Mouse (Mus musculus) CD4-positive, CD25-positive, alpha-beta regulatory T cell (primary cell): Measurements from ENCODE around the gene Ankrd39. TPM values are rescaled to one million over a fixed set of nuclear protein-coding genes. Genes with fewer than 3 reads are reported as not detected.

Source experiments
- polyA plus RNA-seq: library from polyadenylated mRNA; unstranded; fragments of 100-300 nt; shearing (Covaris generic); gene quantifications from one replicate; pipeline ENCODE4 v1.2.1, GENCODE M21; 2017

The Ankrd39 gene
- polyA plus RNA-seq: 40.6 TPM

GRCm38 (mm10) chr1:36546888-36547471 is at the start of gene Ankrd39:
Gene Ankrd39 (minus strand): TSS chr1:36547445.

GRCm38 (mm10) chr1:36558031-36558993 is 11.1 kb upstream of the Ankrd39 start, which contains the start of gene Sema4c:
Gene Sema4c (minus strand): TSS chr1:36558349.

GRCm38 (mm10) chr1:36539186-36539585 is 8.1 kb downstream of the Ankrd39 start, which contains the start of gene Gm42417:
Gene Gm42417 (minus strand): TSS chr1:36539429.

GRCm38 (mm10) chr1:36536783-36537182 is 10.5 kb downstream of the Ankrd39 start, which contains the start of gene Ankrd23:
Gene Ankrd23 (minus strand): TSS chr1:36536883.

DNA sequence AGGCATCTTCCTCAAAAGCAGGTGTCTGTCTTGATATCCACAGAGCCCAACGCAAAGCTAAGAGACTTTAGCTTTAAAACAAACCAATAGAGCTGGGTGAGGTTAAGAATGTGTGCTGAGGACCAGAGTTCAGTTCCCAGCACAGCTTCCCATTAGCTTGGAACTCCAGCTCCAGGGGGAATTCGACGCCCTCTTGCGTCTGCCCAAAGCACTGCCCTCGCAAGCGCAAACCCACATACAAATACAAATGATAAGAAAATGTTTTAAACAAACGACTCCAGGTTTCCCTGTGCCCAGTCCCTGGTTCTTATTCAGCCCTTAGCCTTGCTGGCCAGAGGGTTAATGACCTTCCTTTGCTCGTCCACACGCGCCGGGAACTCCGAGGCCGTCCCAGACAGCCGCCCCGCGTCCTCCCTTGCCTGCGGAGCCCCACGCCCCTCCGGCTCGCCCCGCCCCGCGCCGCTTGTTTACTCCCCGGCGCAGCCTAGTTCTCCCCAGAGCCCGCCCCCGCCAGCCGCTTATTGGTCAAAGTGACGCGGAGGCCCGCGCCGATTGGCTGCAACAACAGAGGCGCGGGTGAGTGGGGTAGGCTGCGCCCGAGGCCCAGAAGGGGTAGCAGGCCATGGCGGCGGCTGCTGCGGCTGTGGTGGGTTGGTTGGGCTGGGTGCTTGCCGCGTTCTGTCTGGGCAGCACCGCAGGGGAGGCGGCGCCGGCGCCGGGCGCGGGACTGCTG is 35.8 kb downstream of the Ankrd39 start, which contains the start of gene Cnnm3:
Gene Cnnm3 (plus strand): TSS at position 579 of the 733 bp plus-strand sequence.

Other genes starting within 250 kb of the Ankrd39 start
- 116 TPM for gene Arid5a, start 239.7 kb downstream of the Ankrd39 start, polyA plus RNA-seq
- gene Kansl3, start 178.3 kb downstream of the Ankrd39 start, polyA plus RNA-seq: 64.5 TPM
- gene Fer1l5, start 175.2 kb downstream of the Ankrd39 start, polyA plus RNA-seq: 1.3 TPM
- 24.1 TPM for gene Lman2l, start 102.2 kb downstream of the Ankrd39 start, polyA plus RNA-seq
- gene Cnnm4, start 75.8 kb downstream of the Ankrd39 start, polyA plus RNA-seq: 2.1 TPM
- gene Cnnm3, start 35.6 kb downstream of the Ankrd39 start, polyA plus RNA-seq: 39.8 TPM
- gene Ankrd23, start 10.6 kb downstream of the Ankrd39 start, polyA plus RNA-seq: 35.1 TPM
- gene Gm42417, start 8.0 kb downstream of the Ankrd39 start, polyA plus RNA-seq: 1.2 TPM
- 0.39 TPM for gene Sema4c, start 10.9 kb upstream of the Ankrd39 start, polyA plus RNA-seq
- gene Fam178b, start 135.7 kb upstream of the Ankrd39 start, polyA plus RNA-seq: not detected
- 473 TPM for gene Cox5b, start 144.0 kb upstream of the Ankrd39 start, polyA plus RNA-seq
- gene 4933424G06Rik, start 162.7 kb upstream of the Ankrd39 start, polyA plus RNA-seq: not detected
- 66.2 TPM for gene Actr1b, start 167.0 kb upstream of the Ankrd39 start, polyA plus RNA-seq
- gene Zap70, start 214.4 kb upstream of the Ankrd39 start, polyA plus RNA-seq: 213 TPM